Mouse (Mus musculus) CH12.LX (cell line): ENCODE data around the gene Rundc3b. TPM values are rescaled to one million over a fixed set of nuclear protein-coding genes. Genes with fewer than 3 reads are reported as not detected.
A peak's percentile ranks its signal among the peaks of the same experiment; 100 is the strongest.

Experiments
- DNase-seq: peaks from one replicate; pipeline ENCODE4 v3.0.0-alpha.2; 2013; ENCODE audit errors: extremely low read depth
- H3K27ac ChIP-seq: 2 replicates; pipeline ENCODE4 v1.5.1; 2012; ENCODE audit warnings: low read depth, mild to moderate bottlenecking, control low read depth, moderate library complexity; ENCODE audit not compliant: insufficient read depth
- H3K27me3 ChIP-seq: replicated peaks from 2 replicates; pipeline ENCODE3; 2012; ENCODE audit warnings: inconsistent platforms
- H3K36me3 ChIP-seq, 2 experiments: replicated peaks in 1 of 2; 2 replicates each; pipeline versions ENCODE3 to v1.6.1; 2012; ENCODE audit warnings: inconsistent platforms in 1 of 2, low read length in 1 of 2, mild to moderate bottlenecking in 1 of 2, mixed read lengths in 1 of 2, moderate library complexity in 1 of 2; ENCODE audit not compliant: control insufficient read depth in 1 of 2, insufficient read depth in 1 of 2
- H3K4me1 ChIP-seq, 2 experiments: 2 replicates each; pipeline ENCODE4 v1.6.1; 2012; ENCODE audit warnings: inconsistent platforms in 1 of 2, moderate library complexity in 1 of 2; ENCODE audit not compliant: insufficient read depth in 2 of 2, control insufficient read depth in 1 of 2
- H3K4me2 ChIP-seq: 2 replicates; pipeline ENCODE4 v1.6.1; 2012; ENCODE audit warnings: low read depth, mild to moderate bottlenecking, control low read depth; ENCODE audit not compliant: poor library complexity, insufficient read depth, severe bottlenecking
- H3K4me3 ChIP-seq, 3 experiments: fragments of 150-350 bp in 1 of 3; sonication (generic) in 1 of 3; replicated peaks in 1 of 3; 2 replicates each; pipeline versions ENCODE3 to v1.5.1; 2011 to 2012; ENCODE audit warnings: low read depth in 2 of 3, low read length in 2 of 3, mild to moderate bottlenecking in 2 of 3, moderate library complexity in 2 of 3, control low read depth in 1 of 3, improper control_type of control experiment in 1 of 3, inconsistent platforms in 1 of 3, mixed read lengths in 1 of 3; ENCODE audit not compliant: poor library complexity in 1 of 3
- H3K79me2 ChIP-seq: replicated peaks from 2 replicates; pipeline ENCODE4 v1.6.1; 2012; ENCODE audit warnings: mild to moderate bottlenecking, moderate library complexity; ENCODE audit not compliant: control insufficient read depth, poor library complexity, insufficient read depth, severe bottlenecking; ENCODE audit errors: extremely low read depth
- H3K9ac ChIP-seq: 2 replicates; pipeline ENCODE4 v1.6.1; 2012; ENCODE audit warnings: low read depth, mild to moderate bottlenecking, control low read depth, moderate library complexity; ENCODE audit not compliant: insufficient read depth
- H3K9me3 ChIP-seq: replicated peaks from 2 replicates; pipeline ENCODE3; 2012; ENCODE audit warnings: low read length, inconsistent platforms, mixed read lengths
- BHLHE40 ChIP-seq: IDR thresholded peaks from 2 replicates; pipeline ENCODE4 v1.6.1; 2011; ENCODE audit warnings: mild to moderate bottlenecking, low read depth, low read length, improper control_type of control experiment
- CHD1 ChIP-seq: IDR thresholded peaks from 2 replicates; pipeline ENCODE4 v1.6.1; 2012; ENCODE audit warnings: low read depth, low read length, improper control_type of control experiment, inconsistent platforms
- CTCF ChIP-seq, 2 experiments: IDR thresholded peaks in 1 of 2; conservative IDR thresholded peaks in 1 of 2; 2 replicates each; pipeline ENCODE4 v1.5.1; 2011 to 2012; ENCODE audit warnings: low read depth in 2 of 2, low read length in 2 of 2, improper control_type of control experiment in 1 of 2, inconsistent platforms in 1 of 2, mild to moderate bottlenecking in 1 of 2, moderate library complexity in 1 of 2
- E2F4 ChIP-seq: IDR thresholded peaks from 2 replicates; pipeline ENCODE4 v1.6.1; 2011; ENCODE audit warnings: low read depth, low read length, improper control_type of control experiment; ENCODE audit not compliant: insufficient replicate concordance
- GABPA ChIP-seq: IDR thresholded peaks from 2 replicates; pipeline ENCODE4 v1.6.1; 2012; ENCODE audit warnings: low read depth, low read length, improper control_type of control experiment, inconsistent platforms; ENCODE audit not compliant: insufficient replicate concordance
- IRF4 ChIP-seq: IDR thresholded peaks from 2 replicates; pipeline ENCODE4 v1.6.1; 2014; ENCODE audit warnings: low read depth, mild to moderate bottlenecking, inconsistent platforms, low read length, improper control_type of control experiment
- JUN ChIP-seq: IDR thresholded peaks from 2 replicates; pipeline ENCODE4 v1.6.1; 2011; ENCODE audit warnings: low read depth, mild to moderate bottlenecking, low read length, improper control_type of control experiment, moderate library complexity; ENCODE audit not compliant: insufficient read depth
- JUND ChIP-seq: conservative IDR thresholded peaks from 2 replicates; pipeline ENCODE4 v1.6.1; 2011; ENCODE audit warnings: low read depth, low read length, improper control_type of control experiment
- MEF2A ChIP-seq: IDR thresholded peaks from 2 replicates; pipeline ENCODE4 v1.6.1; 2014; ENCODE audit warnings: low read depth, mild to moderate bottlenecking, inconsistent platforms, low read length, improper control_type of control experiment, borderline replicate concordance
- MYC ChIP-seq: IDR thresholded peaks from 2 replicates; pipeline ENCODE4 v1.6.1; 2011; ENCODE audit warnings: low read depth, mild to moderate bottlenecking, improper control_type of control experiment, low read length
- PAX5 ChIP-seq: IDR thresholded peaks from 2 replicates; pipeline ENCODE4 v1.6.1; 2012; ENCODE audit warnings: low read length, inconsistent platforms, mixed read lengths
- POLR2A ChIP-seq: IDR thresholded peaks from 2 replicates; pipeline ENCODE4 v1.6.1; 2011; ENCODE audit warnings: low read depth, mild to moderate bottlenecking, improper control_type of control experiment, low read length
- RAD21 ChIP-seq: IDR thresholded peaks from 2 replicates; pipeline ENCODE4 v1.6.1; 2011; ENCODE audit warnings: low read depth, mild to moderate bottlenecking, low read length, improper control_type of control experiment, moderate library complexity
- ZC3H11A ChIP-seq: IDR thresholded peaks from 2 replicates; pipeline ENCODE4 v1.6.1; 2012; ENCODE audit warnings: low read depth, mild to moderate bottlenecking, inconsistent platforms, low read length, improper control_type of control experiment
- ZKSCAN1 ChIP-seq: IDR thresholded peaks from 2 replicates; pipeline ENCODE4 v1.6.1; 2012; ENCODE audit warnings: low read depth, inconsistent platforms, low read length, improper control_type of control experiment, borderline replicate concordance
- ZMIZ1 ChIP-seq: IDR thresholded peaks from 2 replicates; pipeline ENCODE4 v1.6.1; 2012; ENCODE audit warnings: low read depth, mild to moderate bottlenecking, inconsistent platforms, low read length, improper control_type of control experiment
- ZNF384 ChIP-seq: IDR thresholded peaks from 2 replicates; pipeline ENCODE4 v1.6.1; 2012; ENCODE audit warnings: low read depth, low read length, improper control_type of control experiment, inconsistent platforms
- dilution Hi-C: fragments of 300-500 bp; cut with MboI; formaldehyde crosslinking; loops from 2 replicates; pipeline ENCODE4 v1.14.3; 2020; ENCODE audit warnings: low sequenced_read_pairs; ENCODE audit not compliant: extremely low pct_unique_long_range_greater_than_20kb, extremely low pct_ligation_motif_present
- in situ Hi-C: fragments of 300-500 bp; cut with MboI; formaldehyde crosslinking; loops from 3 replicates; pipeline ENCODE4 v1.14.3; 2019; ENCODE audit warnings: low sequenced_read_pairs, low pct_ligation_motif_present, low pct_unique_long_range_greater_than_20kb, mixed read lengths
- polyA plus RNA-seq: library from polyadenylated mRNA; unstranded; fragments of >175 nt; gene quantifications from 2 replicates; pipeline ENCODE4 v1.2.1, GENCODE M21; 2012; ENCODE audit warnings: low read depth; ENCODE audit not compliant: insufficient read length
- total RNA-seq, 2 experiments: library from RNA; depleted of rRNA; stranded (reverse); fragments of 300-350 nt in 1 of 2; fragments of >200 nt in 1 of 2; gene quantifications; 2 replicates each; pipeline ENCODE4 v1.2.3; 2012 to 2014

Gene Rundc3b
- total and polyA plus RNA-seq, 3 experiments, result 0.07 to 0.13 (median 0.09) TPM

DNA sequence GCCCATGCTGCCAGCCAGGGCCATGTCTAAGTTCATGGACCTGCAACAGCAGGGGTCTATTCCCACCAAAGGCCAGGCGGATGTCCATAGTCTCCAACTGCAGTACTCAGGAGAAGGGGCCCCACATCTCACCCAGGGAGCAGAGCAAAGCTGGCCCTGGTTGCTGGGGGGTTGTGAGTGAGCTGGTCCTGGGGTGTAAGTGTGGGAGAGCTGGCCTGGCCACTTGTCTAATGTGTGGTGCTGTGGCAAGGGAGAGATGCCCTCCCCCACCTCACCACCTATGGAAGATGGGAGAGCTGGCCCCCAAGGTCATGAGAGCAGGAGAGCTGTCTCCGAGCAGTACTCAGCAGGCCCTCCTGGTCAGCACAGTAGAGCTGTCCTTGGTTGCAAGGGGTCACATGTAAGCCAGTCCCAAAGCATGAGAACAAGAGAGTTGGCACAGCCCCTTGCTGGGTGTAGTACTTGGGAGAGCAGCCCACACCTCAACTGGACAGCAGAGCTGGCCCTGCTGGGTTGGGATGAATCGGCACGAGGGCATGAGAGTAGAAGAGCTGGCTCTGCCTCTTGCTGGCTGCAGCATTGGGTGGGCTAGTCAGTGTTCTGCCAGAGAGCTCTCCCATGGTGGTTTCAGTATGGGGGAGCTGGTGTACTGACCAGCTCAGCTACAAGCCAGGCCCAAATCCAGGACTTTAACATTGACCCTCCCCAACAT lies 134.6 kb downstream of the Rundc3b start:
- H3K27ac ChIP-seq, result no peak overlapping the region
- H3K79me2 ChIP-seq, result no peaks in the 10 kb centered on the region
- no peaks in the 10 kb centered on the region for H3K27me3 ChIP-seq
- H3K9ac ChIP-seq, result no peak overlapping the region
- dilution Hi-C loops (no loop called here), in situ Hi-C loops (loop anchor here (25.0 kb wide), 1 partner anchor 349 kb away; no protein-coding TSS in a partner anchor)
- no peaks in the 10 kb centered on the region; a peak in 1 of 4 replicates for H3K4me1 ChIP-seq
- no peaks in the 10 kb centered on the region for H3K36me3 ChIP-seq
- H3K4me2 ChIP-seq, result no peak overlapping the region
- TF ChIP-seq ZC3H11A (no peak), ZKSCAN1 (no peak), GABPA (no peak), CHD1 (no peak), MEF2A (no peak), ZMIZ1 (no peak), IRF4 (no peak), RAD21 (no peak), ZNF384 (no peak), PAX5 (no peak), CTCF (conservative IDR thresholded peaks at IDR 0.05 in 1 of 2, IDR thresholded peaks at IDR 0.05 in 1 of 2; ENCODE audit: low read depth in 2 of 2, low read length in 2 of 2) (no peak), POLR2A (no peak), JUN (no peak), MYC (no peak)
- no peaks in the 10 kb centered on the region for H3K9me3 ChIP-seq
- no peak for DNase-seq
- no peak overlapping the region for H3K4me3 ChIP-seq

DNA sequence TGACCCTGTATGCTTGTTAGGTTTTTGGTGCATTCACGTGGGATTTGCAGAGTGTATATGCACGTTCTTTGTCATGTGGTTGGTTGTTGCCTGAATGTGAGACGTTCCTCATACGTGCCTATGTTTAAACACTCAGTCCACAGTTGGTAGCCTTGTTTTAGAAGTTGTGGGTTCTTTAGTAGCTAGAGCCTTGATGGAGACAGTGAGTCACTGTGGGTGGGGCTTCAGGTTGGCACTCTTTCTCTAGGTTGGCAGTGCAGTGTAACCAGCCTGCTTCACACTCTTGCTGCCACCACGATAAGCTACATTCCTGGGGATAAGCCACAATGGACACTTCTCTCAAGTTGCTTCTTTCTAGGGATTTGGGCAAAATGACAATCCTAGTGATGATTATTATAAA lies 166.2 kb downstream of the Rundc3b start:
- Histone ChIP-seq H3K27me3 (no peaks in the 10 kb centered on the region), H3K79me2 (no peaks in the 10 kb centered on the region), H3K9me3 (peaks cover 2% of the 10 kb centered on the region), H3K4me1 (peaks cover 11 to 43% of the 10 kb centered on the region in 2 experiments; a peak in 3 of 4 replicates), H3K4me2 (no peak overlapping the region), H3K27ac (no peak overlapping the region), H3K9ac (no peak overlapping the region), H3K36me3 (peaks cover 6 to 26% of the 10 kb centered on the region in 2 experiments), H3K4me3 (no peak overlapping the region)
- TF ChIP-seq JUN (peak; percentile 28; the same call in 1 of the 2 replicates), BHLHE40 (peak; percentile 35; the same call in 1 of the 2 replicates), JUND (peak; percentile 72), E2F4 (no peak)
- dilution Hi-C loops, result no loop called here
- in situ Hi-C loops, result no loop called here
- DNase-seq, result peak; percentile 67
